Mouse (Mus musculus) midbrain, embryonic 14.5 days (tissue): Measurements from ENCODE around the gene Vmn2r16. TPM values are rescaled to one million over a fixed set of nuclear protein-coding genes. Genes with fewer than 3 reads are reported as not detected.

Experiments
- ATAC-seq: fragments of 200-750 bp; cut with Nextera tagmentation; 2 replicates; pipeline ENCODE4 v1.8.0; 2017; ENCODE audit warnings: moderate number of reproducible peaks, moderate library complexity; ENCODE audit not compliant: low FRiP score, low TSS enrichment
- DNase-seq: peaks from one replicate; pipeline ENCODE4 v3.0.0-alpha.2; 2015
- H3K27ac ChIP-seq: fragments of 300-500 bp; sonication (generic); replicated peaks from 2 replicates; pipeline ENCODE4 v1.5.1; 2014; ENCODE audit warnings: mild to moderate bottlenecking, low read depth, low read length, moderate library complexity
- H3K27me3 ChIP-seq: fragments of 300-500 bp; sonication (generic); 2 replicates; pipeline ENCODE4 v1.6.1; 2014; ENCODE audit warnings: low read length, control low read depth, mixed read lengths; ENCODE audit not compliant: control insufficient read depth, insufficient read depth
- H3K36me3 ChIP-seq: fragments of 300-500 bp; sonication (generic); 2 replicates; pipeline ENCODE4 v1.6.1; 2014; ENCODE audit warnings: low read length, control low read depth; ENCODE audit not compliant: control insufficient read depth, insufficient read depth
- H3K4me1 ChIP-seq: fragments of 300-500 bp; sonication (generic); 2 replicates; pipeline ENCODE4 v1.6.1; 2014; ENCODE audit warnings: mild to moderate bottlenecking, antibody characterized with exemption, low read length, control low read depth; ENCODE audit not compliant: control insufficient read depth, insufficient read depth
- H3K4me2 ChIP-seq: fragments of 300-500 bp; sonication (generic); 2 replicates; pipeline ENCODE4 v1.6.1; 2014; ENCODE audit warnings: mild to moderate bottlenecking, low read length, moderate library complexity
- H3K4me3 ChIP-seq: fragments of 300-500 bp; sonication (generic); replicated peaks from 2 replicates; pipeline ENCODE4 v1.5.1; 2014; ENCODE audit warnings: low read depth, low read length
- H3K9ac ChIP-seq: fragments of 300-500 bp; sonication (generic); replicated peaks from 2 replicates; pipeline ENCODE4 v1.6.1; 2014; ENCODE audit warnings: mild to moderate bottlenecking, low read length, moderate library complexity
- H3K9me3 ChIP-seq: fragments of 300-500 bp; sonication (generic); 2 replicates; pipeline ENCODE4 v1.6.1; 2016; ENCODE audit warnings: low read length, control low read depth, mixed read lengths; ENCODE audit not compliant: control insufficient read depth
- WGBS: fragments of 180-500 bp; shearing (Covaris S2); extraction: QIAGEN DNeasy Blood & Tissue Kit; methylation state at CpG from one replicate; pipeline ENCODE4 v1.1.7; 2014; 5-methylcytosine and 5-hydroxymethylcytosine counted together
- polyA plus RNA-seq: library from polyadenylated mRNA; unstranded; fragments of >200 nt; fragmentation: Nextera tagmentation; extraction: Ambion mirVana; gene quantifications from 2 replicates; pipeline ENCODE4 v1.2.1, GENCODE M21; 2014

The Vmn2r16 gene
- polyA plus RNA-seq, result not detected in 2 replicates

GRCm38 (mm10) chr5:109329862-109330261 lies at the start of gene Vmn2r16:
Vmn2r16 (plus strand) TSS chr5:109330162.
- H3K9ac ChIP-seq, result no peak within 1 kb of the TSS
- no peak for DNase-seq
- no peaks in the 10 kb centered on the region for H3K27me3 ChIP-seq
- H3K27ac ChIP-seq, result no peak within 1 kb of the TSS
- H3K4me3 ChIP-seq, result no peak within 1 kb of the TSS
- no peak within 1 kb of the TSS for H3K4me2 ChIP-seq
- 54% methylated on average over 2 of the region's 2 CpGs for WGBS
- no peak for ATAC-seq
- H3K4me1 ChIP-seq, result no peaks in the 10 kb centered on the region
- peaks cover 17% of the 10 kb centered on the region for H3K9me3 ChIP-seq
- H3K36me3 ChIP-seq, result no peaks in the 10 kb centered on the region

DNA sequence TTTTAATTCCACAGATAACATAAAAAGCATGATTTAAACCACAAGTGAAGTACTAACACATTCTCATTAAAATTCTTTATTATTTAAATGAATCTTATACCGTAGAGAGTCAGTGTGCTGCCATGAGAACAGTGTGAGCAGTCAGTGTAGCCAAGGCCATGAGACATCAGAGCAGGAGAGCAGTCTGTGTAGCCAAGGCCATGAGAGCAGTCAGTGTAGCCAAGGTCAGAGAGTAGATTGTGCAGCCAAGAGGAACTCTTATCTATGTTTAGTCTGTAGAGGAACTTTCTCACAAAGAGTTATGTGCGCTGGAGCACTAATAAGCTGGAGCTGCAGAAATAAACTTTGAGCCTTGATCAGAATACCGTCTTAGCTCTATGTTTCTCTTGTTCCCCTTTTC lies 35.3 kb upstream of the Vmn2r16 start:
- ATAC-seq (no peak), DNase-seq (no peak)
- WGBS, result 82% methylated on average over 3 of the region's 3 CpGs
- Histone ChIP-seq H3K4me2 (no peak overlapping the region), H3K4me1 (no peaks in the 10 kb centered on the region), H3K9me3 (peaks cover 4% of the 10 kb centered on the region; the same call in 1 of the 2 replicates), H3K27ac (no peak overlapping the region), H3K27me3 (no peaks in the 10 kb centered on the region), H3K4me3 (no peak overlapping the region), H3K9ac (no peak overlapping the region), H3K36me3 (no peaks in the 10 kb centered on the region)

- WGBS, result 57% methylated on average over 3 of the region's 3 CpGs
- ATAC-seq, result no peak
- no peak within 1 kb of the TSS for H3K27ac ChIP-seq
Measured at GRCm38 (mm10) chr5:109297544-109297943, 32.4 kb upstream of the Vmn2r16 start, which contains the start of gene Vmn2r15. Vmn2r15 (minus strand) TSS chr5:109297644.

GRCm38 (mm10) chr5:109419388-109419787 lies 89.4 kb downstream of the Vmn2r16 start, which contains the start of gene Vmn2r17:
Vmn2r17 (plus strand) TSS chr5:109419688.
- no peak within 1 kb of the TSS for H3K4me3 ChIP-seq
- peaks cover 14% of the 10 kb centered on the region for H3K9me3 ChIP-seq
- no peaks in the 10 kb centered on the region for H3K4me1 ChIP-seq
- no peak within 1 kb of the TSS for H3K27ac ChIP-seq
- H3K4me2 ChIP-seq, result no peak within 1 kb of the TSS
- DNase-seq (no peak), ATAC-seq (no peak)
- H3K9ac ChIP-seq, result no peak within 1 kb of the TSS
- WGBS, result 58% methylated on average over 2 of the region's 2 CpGs
- H3K27me3 ChIP-seq, result no peaks in the 10 kb centered on the region
- no peaks in the 10 kb centered on the region for H3K36me3 ChIP-seq

More at GRCm38 (mm10) chr5:109297544-109297943, 32.4 kb upstream of the Vmn2r16 start, which contains the start of gene Vmn2r15:
- Histone ChIP-seq H3K36me3 (no peaks in the 10 kb centered on the region), H3K9me3 (peaks cover 7% of the 10 kb centered on the region; the same call in 1 of the 2 replicates), H3K4me1 (no peaks in the 10 kb centered on the region), H3K27me3 (no peaks in the 10 kb centered on the region), H3K9ac (no peak within 1 kb of the TSS), H3K4me2 (no peak within 1 kb of the TSS), H3K4me3 (no peak within 1 kb of the TSS)
- DNase-seq, result no peak

Other genes with a start within 250 kb of the Vmn2r16 start
- not detected in 2 replicates for gene Vmn2r12, start 232.2 kb upstream of the Vmn2r16 start, polyA plus RNA-seq
- gene Vmn2r13, start 138.0 kb upstream of the Vmn2r16 start, polyA plus RNA-seq, result not detected in 2 replicates
- gene Vmn2r14, start 105.5 kb upstream of the Vmn2r16 start, polyA plus RNA-seq, result not detected in 2 replicates
- gene Vmn2r15, start 32.5 kb upstream of the Vmn2r16 start, polyA plus RNA-seq, result not detected in 2 replicates
- not detected in 2 replicates for gene Vmn2r17, start 89.5 kb downstream of the Vmn2r16 start, polyA plus RNA-seq
- 9.3 and 18.1 TPM in 2 replicates for gene Crlf2, start 228.8 kb downstream of the Vmn2r16 start, polyA plus RNA-seq